Mouse (Mus musculus) limb, embryonic 11.5 days (tissue): ENCODE data around the gene Olfr980. TPM values are rescaled to one million over a fixed set of nuclear protein-coding genes. Genes with fewer than 3 reads are reported as not detected.
"Not testable (repeated sequence)": the region's sequence is repeated elsewhere in the genome, so short reads cannot be mapped to it uniquely, and the experiment has no call there.

Experiments used
- ATAC-seq: fragments of 200-750 bp; cut with Nextera tagmentation; 2 replicates; pipeline ENCODE4 v1.8.0; 2017; ENCODE audit warnings: low read depth; ENCODE audit not compliant: insufficient number of reproducible peaks, low FRiP score, low TSS enrichment
- DNase-seq: peaks from one replicate; pipeline ENCODE4 v3.0.0-alpha.2; 2015; ENCODE audit warnings: low spot score
- H3K27ac ChIP-seq: fragments of 300-500 bp; sonication (generic); replicated peaks from 2 replicates; pipeline ENCODE4 v1.5.1; 2014; ENCODE audit warnings: low read depth, mild to moderate bottlenecking, low read length
- H3K27me3 ChIP-seq: fragments of 300-500 bp; sonication (generic); 2 replicates; pipeline ENCODE4 v1.6.1; 2014; ENCODE audit warnings: mild to moderate bottlenecking, low read length, mixed read lengths; ENCODE audit not compliant: control insufficient read depth, insufficient read depth
- H3K36me3 ChIP-seq: fragments of 300-500 bp; sonication (generic); 2 replicates; pipeline ENCODE4 v1.6.1; 2014; ENCODE audit warnings: mild to moderate bottlenecking, low read length, moderate library complexity, mixed read lengths; ENCODE audit not compliant: control insufficient read depth, insufficient read depth
- H3K4me1 ChIP-seq: fragments of 300-500 bp; sonication (generic); 2 replicates; pipeline ENCODE4 v1.6.1; 2014; ENCODE audit warnings: low read length, mixed read lengths; ENCODE audit not compliant: control insufficient read depth, insufficient read depth
- H3K4me2 ChIP-seq: fragments of 300-500 bp; sonication (generic); 2 replicates; pipeline ENCODE4 v1.6.1; 2014; ENCODE audit warnings: low read depth, mild to moderate bottlenecking, moderate library complexity; ENCODE audit not compliant: severe bottlenecking
- H3K4me3 ChIP-seq: fragments of 300-500 bp; sonication (generic); 2 replicates; pipeline ENCODE4 v1.5.1; 2014; ENCODE audit warnings: low read depth, low read length
- H3K9ac ChIP-seq: fragments of 300-500 bp; sonication (generic); 2 replicates; pipeline ENCODE4 v1.6.1; 2014; ENCODE audit warnings: mild to moderate bottlenecking, low read length
- H3K9me3 ChIP-seq: fragments of 300-500 bp; sonication (generic); 2 replicates; pipeline ENCODE4 v1.6.1; 2016; ENCODE audit warnings: low read length; ENCODE audit not compliant: control insufficient read depth
- WGBS: fragments of 180-500 bp; shearing (Covaris S2); extraction: QIAGEN DNeasy Blood & Tissue Kit; methylation state at CpG from one replicate; pipeline ENCODE4 v1.1.7; 2014; 5-methylcytosine and 5-hydroxymethylcytosine counted together
- polyA plus RNA-seq: library from polyadenylated mRNA; unstranded; fragments of >200 nt; fragmentation: Nextera tagmentation; extraction: Ambion mirVana; gene quantifications from 2 replicates; pipeline ENCODE4 v1.2.1, GENCODE M21; 2014

Olfr980 gene
- not detected in 2 replicates for polyA plus RNA-seq

- 85% methylated on average over 1 of the region's 1 CpGs for WGBS
- H3K4me1 ChIP-seq: no peaks in the 10 kb centered on the region
- no peaks in the 10 kb centered on the region for H3K9me3 ChIP-seq
- H3K4me3 ChIP-seq: no peak within 1 kb of the TSS
- no peaks in the 10 kb centered on the region for H3K36me3 ChIP-seq
- no peak for ATAC-seq
- DNase-seq: no peak
- no peak within 1 kb of the TSS for H3K27ac ChIP-seq
- H3K27me3 ChIP-seq: no peaks in the 10 kb centered on the region
- H3K4me2 ChIP-seq: no peak within 1 kb of the TSS
- no peak within 1 kb of the TSS for H3K9ac ChIP-seq
Measured at GRCm38 (mm10) chr9:40009482-40009881, at the start of gene Olfr980. Gene Olfr980, minus strand, starts transcription at chr9:40009582.

- WGBS: 87% methylated on average over 19 of the region's 19 CpGs
- Histone ChIP-seq H3K9ac (no peak overlapping the region), H3K27me3 (no peaks in the 10 kb centered on the region), H3K4me2 (no peak overlapping the region), H3K36me3 (no peaks in the 10 kb centered on the region), H3K4me3 (no peak overlapping the region), H3K27ac (no peak overlapping the region), H3K4me1 (no peaks in the 10 kb centered on the region), H3K9me3 (no peaks in the 10 kb centered on the region)
- DNase-seq (no peak), ATAC-seq (no peak)
Measured at GRCm38 (mm10) chr9:40050138-40050537, 40.8 kb upstream of the Olfr980 start.

- H3K27me3 ChIP-seq: no peaks in the 10 kb centered on the region
- H3K9ac ChIP-seq: no peak within 1 kb of the TSS
- H3K4me1 ChIP-seq: no peaks in the 10 kb centered on the region
- WGBS: 61% methylated on average over 2 of the region's 2 CpGs
- no peaks in the 10 kb centered on the region for H3K9me3 ChIP-seq
- DNase-seq: no peak
- no peak within 1 kb of the TSS for H3K4me3 ChIP-seq
- no peak within 1 kb of the TSS for H3K4me2 ChIP-seq
- H3K36me3 ChIP-seq: no peaks in the 10 kb centered on the region
- no peak within 1 kb of the TSS for H3K27ac ChIP-seq
- ATAC-seq: no peak
Measured at GRCm38 (mm10) chr9:40021164-40021563, 11.8 kb upstream of the Olfr980 start, which contains the start of gene Olfr981. Gene Olfr981, plus strand, starts transcription at chr9:40021464.

- DNase-seq (no peak), ATAC-seq (no peak)
- H3K36me3 ChIP-seq: no peaks in the 10 kb centered on the region
- H3K9me3 ChIP-seq: no peaks in the 10 kb centered on the region
- H3K9ac ChIP-seq: no peak within 1 kb of the TSS
- 97% methylated on average over 1 of the region's 1 CpGs for WGBS
- no peak within 1 kb of the TSS for H3K27ac ChIP-seq
- no peak within 1 kb of the TSS for H3K4me3 ChIP-seq
- H3K4me1 ChIP-seq: no peaks in the 10 kb centered on the region
- H3K27me3 ChIP-seq: no peaks in the 10 kb centered on the region
- H3K4me2 ChIP-seq: no peak within 1 kb of the TSS
Measured at GRCm38 (mm10) chr9:40003365-40003764, 6.0 kb downstream of the Olfr980 start, which contains the start of gene Olfr979. Gene Olfr979, minus strand, starts transcription at chr9:40003465.

DNA sequence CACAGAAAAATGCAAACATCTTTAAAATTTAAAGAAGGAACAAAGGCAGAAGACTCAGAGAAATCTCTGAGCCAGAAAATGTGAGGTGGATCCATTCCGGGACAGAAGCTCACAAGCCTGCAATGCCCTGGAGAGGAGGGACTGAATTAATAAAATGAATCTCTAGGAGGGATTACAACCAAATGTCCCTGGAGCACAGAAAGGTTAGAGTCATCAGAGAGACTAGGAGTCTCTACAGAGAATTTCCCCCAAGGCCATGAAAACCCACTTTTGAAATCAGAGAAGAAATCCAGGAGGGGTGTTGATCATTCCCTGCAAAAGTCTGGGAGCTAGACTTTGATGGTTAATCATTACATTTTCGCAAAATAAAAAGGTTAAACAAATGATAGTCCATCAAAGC is 17.6 kb downstream of the Olfr980 start, which contains the start of gene Olfr978:
Olfr978 (plus strand) TSS at position 301 of the 400 bp plus-strand sequence.
- Histone ChIP-seq H3K27ac (no peak within 1 kb of the TSS), H3K4me2 (no peak within 1 kb of the TSS), H3K9ac (no peak within 1 kb of the TSS), H3K4me3 (no peak within 1 kb of the TSS), H3K9me3 (no peaks in the 10 kb centered on the region), H3K27me3 (no peaks in the 10 kb centered on the region), H3K4me1 (no peaks in the 10 kb centered on the region), H3K36me3 (no peaks in the 10 kb centered on the region)
- DNase-seq (no peak), ATAC-seq (no peak)
- 92% methylated on average over 2 of the region's 2 CpGs for WGBS

DNA sequence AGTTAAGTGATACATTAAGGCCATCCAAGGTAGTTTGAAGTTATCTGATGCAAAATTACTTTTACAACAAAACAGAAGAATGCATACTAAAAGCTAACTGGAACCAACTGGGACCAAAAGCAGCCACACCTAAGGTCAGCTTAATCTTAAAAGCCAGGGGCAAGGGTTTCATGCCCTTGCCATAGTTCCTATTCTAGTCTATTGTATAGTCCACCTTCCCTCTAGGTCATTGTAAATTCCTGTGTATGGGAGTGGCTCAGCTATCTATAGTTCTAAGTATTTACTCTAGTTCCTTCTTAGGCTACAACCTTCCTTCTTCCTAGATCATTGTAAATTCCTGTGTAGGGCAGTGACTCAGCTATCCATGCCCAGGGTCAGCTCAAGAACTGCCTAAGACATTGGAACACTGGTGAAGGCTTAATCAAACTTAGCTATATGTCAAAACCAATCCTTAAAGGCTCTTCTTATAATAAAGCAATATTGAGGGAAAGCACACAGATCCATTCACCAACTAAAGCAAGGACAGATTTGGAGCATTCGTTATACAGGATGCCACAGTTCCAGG is 32.7 kb downstream of the Olfr980 start:
- H3K4me2 ChIP-seq, H3K9ac ChIP-seq, H3K27ac ChIP-seq, H3K27me3 ChIP-seq, ATAC-seq, H3K4me1 ChIP-seq, DNase-seq, H3K36me3 ChIP-seq, H3K4me3 ChIP-seq, H3K9me3 ChIP-seq: not testable (repeated sequence)
- 95% methylated on average over 1 of the region's 1 CpGs for WGBS

DNA sequence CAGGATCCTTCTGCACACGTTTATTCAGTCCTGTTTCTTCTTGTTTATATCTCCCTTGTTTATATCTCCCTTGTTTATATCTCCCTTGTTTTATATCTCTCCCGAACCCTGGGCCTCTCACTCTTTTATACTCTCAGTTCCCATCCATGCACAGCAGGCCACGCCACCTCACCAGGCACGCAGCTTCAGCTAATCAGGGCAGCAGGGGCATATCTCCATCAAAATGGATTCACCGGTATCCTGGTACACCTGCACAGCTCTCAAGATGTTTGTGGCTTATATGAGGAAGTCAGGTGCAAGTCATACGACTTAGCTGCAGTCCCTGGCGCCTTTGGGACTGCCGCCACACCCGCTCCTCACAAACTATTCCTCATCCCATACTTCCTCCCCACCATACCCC is 48.3 kb downstream of the Olfr980 start, which contains the start of gene Olfr976:
Olfr976 (minus strand) TSS at position 101 of the 400 bp plus-strand sequence.
- not testable (repeated sequence) for ATAC-seq
- 85% methylated on average over 6 of the region's 9 CpGs for WGBS

More for the DNA sequence above, 48.3 kb downstream of the Olfr980 start, which contains the start of gene Olfr976:
- DNase-seq, H3K36me3 ChIP-seq, H3K9me3 ChIP-seq, H3K9ac ChIP-seq, H3K4me3 ChIP-seq, H3K27ac ChIP-seq, H3K4me2 ChIP-seq, H3K4me1 ChIP-seq, H3K27me3 ChIP-seq: not testable (repeated sequence)
